Mouse (Mus musculus): Measurements from ENCODE around the gene Mttp. TPM values are rescaled to one million over a fixed set of nuclear protein-coding genes. Genes with fewer than 3 reads are reported as not detected.

Gene Mttp
- total RNA-seq, 2 experiments from 2014 or later, result 6.9 to 7.2 TPM

- Histone ChIP-seq H3K4me3 (no peak overlapping the region), H3K27ac (no peak overlapping the region)
- no peak for DNase-seq (ENCODE audit: low spot score in 2 of 2)
- no peak for TF ChIP-seq CTCF (conservative IDR thresholded peaks at IDR 0.05)
These were observed 15.7 kb downstream of the Mttp start for GRCm38 (mm10) chr3:138129110-138129509.

GRCm38 (mm10) chr3:138123842-138124241 is 20.9 kb downstream of the Mttp start:
- Histone ChIP-seq H3K4me3 (no peak overlapping the region), H3K27ac (no peak overlapping the region)
- DNase-seq (ENCODE audit: low spot score in 2 of 2), result no peak
- TF ChIP-seq CTCF (conservative IDR thresholded peaks at IDR 0.05), result no peak

GRCm38 (mm10) chr3:138121461-138121860 is 23.3 kb downstream of the Mttp start:
- H3K4me3 ChIP-seq, result no peak overlapping the region
- TF ChIP-seq CTCF (conservative IDR thresholded peaks at IDR 0.05), result no peak
- DNase-seq (ENCODE audit: low spot score in 2 of 2), result no peak
- H3K27ac ChIP-seq, result no peak overlapping the region

GRCm38 (mm10) chr3:138119444-138120105 is 25.2 kb downstream of the Mttp start:
- TF ChIP-seq CTCF (conservative IDR thresholded peaks at IDR 0.05), result no peak
- no peak for DNase-seq (ENCODE audit: low spot score in 2 of 2)
- Histone ChIP-seq H3K27ac (no peak overlapping the region), H3K4me3 (no peak overlapping the region)

GRCm38 (mm10) chr3:138118831-138119230 is 25.9 kb downstream of the Mttp start:
- H3K27ac ChIP-seq, result no peak overlapping the region
- DNase-seq (ENCODE audit: low spot score in 2 of 2), result no peak
- no peak overlapping the region for H3K4me3 ChIP-seq
- no peak for TF ChIP-seq CTCF (conservative IDR thresholded peaks at IDR 0.05)

GRCm38 (mm10) chr3:138118392-138118791 is 26.4 kb downstream of the Mttp start:
- Histone ChIP-seq H3K4me3 (no peak overlapping the region), H3K27ac (no peak overlapping the region)
- DNase-seq (ENCODE audit: low spot score in 2 of 2), result no peak
- TF ChIP-seq CTCF (conservative IDR thresholded peaks at IDR 0.05), result no peak

GRCm38 (mm10) chr3:138116871-138117270 is 27.9 kb downstream of the Mttp start:
- no peak for TF ChIP-seq CTCF (conservative IDR thresholded peaks at IDR 0.05)
- H3K4me3 ChIP-seq, result no peak overlapping the region
- H3K27ac ChIP-seq, result no peak overlapping the region
- DNase-seq (ENCODE audit: low spot score in 2 of 2), result no peak

GRCm38 (mm10) chr3:138114106-138114505 is 30.7 kb downstream of the Mttp start:
- no peak for TF ChIP-seq CTCF (conservative IDR thresholded peaks at IDR 0.05)
- H3K27ac ChIP-seq, result no peak overlapping the region
- DNase-seq (ENCODE audit: low spot score in 2 of 2), result no peak
- H3K4me3 ChIP-seq, result no peak overlapping the region

- no peak overlapping the region for H3K4me3 ChIP-seq
- no peak for TF ChIP-seq CTCF (conservative IDR thresholded peaks at IDR 0.05)
- no peak overlapping the region for H3K27ac ChIP-seq
- no peak for DNase-seq (ENCODE audit: low spot score in 2 of 2)
These were observed 33.6 kb downstream of the Mttp start for GRCm38 (mm10) chr3:138110910-138111782.

- H3K27ac ChIP-seq, result no peak overlapping the region
- TF ChIP-seq CTCF (conservative IDR thresholded peaks at IDR 0.05), result no peak
- DNase-seq (ENCODE audit: low spot score in 2 of 2), result no peak
- no peak overlapping the region for H3K4me3 ChIP-seq
These were observed 37.9 kb downstream of the Mttp start for GRCm38 (mm10) chr3:138106887-138107286.

- DNase-seq (ENCODE audit: low spot score in 2 of 2), result no peak
- no peak for TF ChIP-seq CTCF (conservative IDR thresholded peaks at IDR 0.05)
- no peak overlapping the region for H3K4me3 ChIP-seq
- no peak overlapping the region for H3K27ac ChIP-seq
These were observed 39.7 kb downstream of the Mttp start for GRCm38 (mm10) chr3:138105056-138105455.

- no peak overlapping the region for H3K4me3 ChIP-seq
- H3K27ac ChIP-seq, result no peak overlapping the region
- no peak for DNase-seq (ENCODE audit: low spot score in 2 of 2)
- no peak for TF ChIP-seq CTCF (conservative IDR thresholded peaks at IDR 0.05)
These were observed 41.1 kb downstream of the Mttp start for GRCm38 (mm10) chr3:138103690-138104089.

GRCm38 (mm10) chr3:138101936-138102335 is 42.8 kb downstream of the Mttp start:
- DNase-seq (ENCODE audit: low spot score in 2 of 2), result no peak
- no peak overlapping the region for H3K4me3 ChIP-seq
- H3K27ac ChIP-seq, result no peak overlapping the region
- TF ChIP-seq CTCF (conservative IDR thresholded peaks at IDR 0.05), result no peak

- TF ChIP-seq CTCF (conservative IDR thresholded peaks at IDR 0.05), result no peak
- no peak for DNase-seq (ENCODE audit: low spot score in 2 of 2)
- Histone ChIP-seq H3K27ac (no peak overlapping the region), H3K4me3 (no peak overlapping the region)
These were observed 47.0 kb downstream of the Mttp start for GRCm38 (mm10) chr3:138097718-138098117.

Data from layer of hippocampus, adult 2 months (tissue).